Mouse (Mus musculus) megakaryocyte progenitor cell, adult 5-6 weeks (primary cell): Measurements from ENCODE around the gene Ndufb4. TPM values are rescaled to one million over a fixed set of nuclear protein-coding genes. Genes with fewer than 3 reads are reported as not detected.

ENCODE experiments used
- ATAC-seq: replicated peaks from 2 replicates; pipeline ENCODE4 v1.8.0; 2016; ENCODE audit warnings: mild to moderate bottlenecking, moderate TSS enrichment, inconsistent platforms; ENCODE audit not compliant: poor library complexity
- total RNA-seq, 2 experiments: library from RNA; stranded (forward) in 1 of 2; stranded (reverse) in 1 of 2; fragments of 157-497, 149-512 nt in 1 of 2; fragments of 200-1000 nt in 1 of 2; gene quantifications; 2 replicates each; pipeline versions ENCODE4 v1.2.3 to v1.2.4; 2015 to 2017

Gene Ndufb4
- total RNA-seq, 2 experiments from 2014 or later: 26.8 to 29.7 TPM

GRCm38 (mm10) chr16:37680831-37681230 lies 26.6 kb upstream of the Ndufb4 start:
- ATAC-seq: no peak

GRCm38 (mm10) chr16:37680216-37680615 lies 26.0 kb upstream of the Ndufb4 start:
- ATAC-seq: no peak

GRCm38 (mm10) chr16:37677586-37677985 lies 23.3 kb upstream of the Ndufb4 start:
- ATAC-seq: no peak

GRCm38 (mm10) chr16:37676677-37677072 lies 22.4 kb upstream of the Ndufb4 start:
- ATAC-seq: no peak

- ATAC-seq: no peak
Measured at GRCm38 (mm10) chr16:37676024-37676676, 21.9 kb upstream of the Ndufb4 start.

- ATAC-seq: no peak
Measured at GRCm38 (mm10) chr16:37675326-37675725, 21.1 kb upstream of the Ndufb4 start.

GRCm38 (mm10) chr16:37670666-37671283 lies 16.5 kb upstream of the Ndufb4 start:
- ATAC-seq: no peak

GRCm38 (mm10) chr16:37665394-37665935 lies 11.2 kb upstream of the Ndufb4 start:
- ATAC-seq: no peak

GRCm38 (mm10) chr16:37663643-37664459 lies 9.6 kb upstream of the Ndufb4 start:
- ATAC-seq: no peak

- ATAC-seq: no peak
Measured at GRCm38 (mm10) chr16:37656796-37657195, 2.5 kb upstream of the Ndufb4 start.

GRCm38 (mm10) chr16:37655756-37656347 lies 1.6 kb upstream of the Ndufb4 start:
- no peak for ATAC-seq

- ATAC-seq: no peak
Measured at GRCm38 (mm10) chr16:37654831-37655455, 690 bp upstream of the Ndufb4 start.

- ATAC-seq: no peak
Measured at GRCm38 (mm10) chr16:37653058-37653457, 1.2 kb downstream of the Ndufb4 start.

GRCm38 (mm10) chr16:37652654-37653053 lies 1.6 kb downstream of the Ndufb4 start:
- ATAC-seq: no peak

GRCm38 (mm10) chr16:37651467-37651866 lies 2.8 kb downstream of the Ndufb4 start:
- no peak for ATAC-seq

- ATAC-seq: no peak
Measured at GRCm38 (mm10) chr16:37649068-37649467, 5.2 kb downstream of the Ndufb4 start.

GRCm38 (mm10) chr16:37647936-37648335 lies 6.3 kb downstream of the Ndufb4 start:
- no peak for ATAC-seq

GRCm38 (mm10) chr16:37647067-37647466 lies 7.2 kb downstream of the Ndufb4 start:
- no peak for ATAC-seq

GRCm38 (mm10) chr16:37645799-37646198 lies 8.5 kb downstream of the Ndufb4 start:
- no peak for ATAC-seq

GRCm38 (mm10) chr16:37645211-37645610 lies 9.0 kb downstream of the Ndufb4 start:
- ATAC-seq: no peak

- no peak for ATAC-seq
Measured at GRCm38 (mm10) chr16:37644486-37644885, 9.8 kb downstream of the Ndufb4 start.
